Mouse (Mus musculus): Measurements from ENCODE around the gene Eno3. TPM values are rescaled to one million over a fixed set of nuclear protein-coding genes. Genes with fewer than 3 reads are reported as not detected.

Eno3 gene
- polyA plus RNA-seq, 1 experiment from 2014 or later = 12.7 TPM

- H3K9ac ChIP-seq = no peak overlapping the region
- WGBS = 28% methylated on average over 11 of the region's 11 CpGs
Measured at GRCm38 (mm10) chr11:70681897-70682581, 25.0 kb downstream of the Eno3 start.

GRCm38 (mm10) chr11:70683640-70684039, 26.6 kb downstream of the Eno3 start:
- H3K4me1 ChIP-seq (ENCODE audit: insufficient read depth) = no peaks in the 10 kb centered on the region

More at GRCm38 (mm10) chr11:70681897-70682581, 25.0 kb downstream of the Eno3 start:
- peak overlapping the region; percentile 54; the same call in 1 of the 2 replicates for H3K27ac ChIP-seq (ENCODE audit: low read depth)
- H3K4me3 ChIP-seq (ENCODE audit: low read depth, low read length) = 0 out of 2 replicates have a peak overlapping the region, but pooled peaks have one; percentile 2
- H3K4me2 ChIP-seq = no peak overlapping the region
- H3K4me1 ChIP-seq (ENCODE audit: insufficient read depth) = no peaks in the 10 kb centered on the region
- H3K27me3 ChIP-seq (ENCODE audit: insufficient read depth, low read length) = no peaks in the 10 kb centered on the region
- peaks cover 76% of the 10 kb centered on the region for H3K36me3 ChIP-seq (ENCODE audit: insufficient read depth)
- peak; percentile 85 for DNase-seq
- ATAC-seq (ENCODE audit: insufficient read depth) = peak; percentile 74
- H3K9me3 ChIP-seq (ENCODE audit: low read depth, low read length) = no peaks in the 10 kb centered on the region
- peak; percentile 86 for TF ChIP-seq CTCF (IDR thresholded peaks at IDR 0.05; ENCODE audit: low read depth)

GRCm38 (mm10) chr11:70686901-70687566, 30.0 kb downstream of the Eno3 start:
- H3K27me3 ChIP-seq (ENCODE audit: insufficient read depth, low read length) = no peaks in the 10 kb centered on the region
- no peaks in the 10 kb centered on the region for H3K4me1 ChIP-seq (ENCODE audit: insufficient read depth)
- 2% methylated on average over 16 of the region's 16 CpGs for WGBS
- H3K36me3 ChIP-seq (ENCODE audit: insufficient read depth) = peaks cover 41% of the 10 kb centered on the region
- H3K9me3 ChIP-seq (ENCODE audit: low read depth, low read length) = no peaks in the 10 kb centered on the region
- peak overlapping the region; percentile 80 for H3K4me2 ChIP-seq
- H3K9ac ChIP-seq = peak overlapping the region; percentile 82
- TF ChIP-seq CTCF (IDR thresholded peaks at IDR 0.05; ENCODE audit: low read depth) = no peak
- peak overlapping the region; percentile 87 for H3K4me3 ChIP-seq (ENCODE audit: low read depth, low read length)
- ATAC-seq (ENCODE audit: insufficient read depth) (peak; percentile 65), DNase-seq (peak; percentile 45)
- peak overlapping the region; percentile 88 for H3K27ac ChIP-seq (ENCODE audit: low read depth)

More at GRCm38 (mm10) chr11:70683640-70684039, 26.6 kb downstream of the Eno3 start:
- H3K27me3 ChIP-seq (ENCODE audit: insufficient read depth, low read length) = no peaks in the 10 kb centered on the region
- no peak overlapping the region for H3K4me2 ChIP-seq
- DNase-seq (no peak), ATAC-seq (ENCODE audit: insufficient read depth) (no peak)
- TF ChIP-seq CTCF (IDR thresholded peaks at IDR 0.05; ENCODE audit: low read depth) = no peak
- no peak overlapping the region for H3K4me3 ChIP-seq (ENCODE audit: low read depth, low read length)
- H3K9ac ChIP-seq = no peak overlapping the region
- H3K36me3 ChIP-seq (ENCODE audit: insufficient read depth) = peaks cover 70% of the 10 kb centered on the region
- H3K27ac ChIP-seq (ENCODE audit: low read depth) = no peak overlapping the region
- no peaks in the 10 kb centered on the region for H3K9me3 ChIP-seq (ENCODE audit: low read depth, low read length)
- 84% methylated on average over 5 of the region's 5 CpGs for WGBS

- ATAC-seq (ENCODE audit: insufficient read depth) = peak; percentile 89
Measured at GRCm38 (mm10) chr11:70687601-70688199, 30.7 kb downstream of the Eno3 start, which contains the start of gene Camta2. TSS of gene Camta2 (minus strand) at chr11:70688105.

GRCm38 (mm10) chr11:70688372-70688771, 31.4 kb downstream of the Eno3 start:
- 11% methylated on average over 8 of the region's 8 CpGs for WGBS
- Histone ChIP-seq H3K4me3 (ENCODE audit: low read depth, low read length) (peak overlapping the region; percentile 87), H3K4me2 (peak overlapping the region; percentile 80), H3K9me3 (ENCODE audit: low read depth, low read length) (no peaks in the 10 kb centered on the region), H3K9ac (peak overlapping the region; percentile 82), H3K27me3 (ENCODE audit: insufficient read depth, low read length) (no peaks in the 10 kb centered on the region), H3K27ac (ENCODE audit: low read depth) (peak overlapping the region; percentile 88), H3K4me1 (ENCODE audit: insufficient read depth) (no peaks in the 10 kb centered on the region), H3K36me3 (ENCODE audit: insufficient read depth) (peaks cover 28% of the 10 kb centered on the region)
- TF ChIP-seq CTCF (IDR thresholded peaks at IDR 0.05; ENCODE audit: low read depth) = no peak
- DNase-seq = peak; percentile 28
- ATAC-seq (ENCODE audit: insufficient read depth) = 0 out of 2 replicates have a peak, but pooled peaks have one; percentile 20

More at GRCm38 (mm10) chr11:70687601-70688199, 30.7 kb downstream of the Eno3 start, which contains the start of gene Camta2:
- H3K4me3 ChIP-seq (ENCODE audit: low read depth, low read length) = peak within 1 kb of the TSS; percentile 87
- no peaks in the 10 kb centered on the region for H3K4me1 ChIP-seq (ENCODE audit: insufficient read depth)
- peak; percentile 92 for DNase-seq
- WGBS = under 1% methylated on average over 53 of the region's 55 CpGs
- H3K9ac ChIP-seq = peak within 1 kb of the TSS; percentile 82
- no peaks in the 10 kb centered on the region for H3K27me3 ChIP-seq (ENCODE audit: insufficient read depth, low read length)
- H3K36me3 ChIP-seq (ENCODE audit: insufficient read depth) = peaks cover 34% of the 10 kb centered on the region
- H3K9me3 ChIP-seq (ENCODE audit: low read depth, low read length) = no peaks in the 10 kb centered on the region
- H3K27ac ChIP-seq (ENCODE audit: low read depth) = peak within 1 kb of the TSS; percentile 88
- H3K4me2 ChIP-seq = peak within 1 kb of the TSS; percentile 80
- peak; percentile 57 for TF ChIP-seq CTCF (IDR thresholded peaks at IDR 0.05; ENCODE audit: low read depth)

GRCm38 (mm10) chr11:70689578-70689977, 32.6 kb downstream of the Eno3 start:
- Histone ChIP-seq H3K4me3 (ENCODE audit: low read depth, low read length) (no peak overlapping the region), H3K27me3 (ENCODE audit: insufficient read depth, low read length) (no peaks in the 10 kb centered on the region), H3K9me3 (ENCODE audit: low read depth, low read length) (no peaks in the 10 kb centered on the region), H3K36me3 (ENCODE audit: insufficient read depth) (peaks cover 15% of the 10 kb centered on the region), H3K9ac (no peak overlapping the region), H3K27ac (ENCODE audit: low read depth) (no peak overlapping the region), H3K4me1 (ENCODE audit: insufficient read depth) (no peaks in the 10 kb centered on the region), H3K4me2 (no peak overlapping the region)
- 44% methylated on average over 4 of the region's 4 CpGs for WGBS
- TF ChIP-seq CTCF (IDR thresholded peaks at IDR 0.05; ENCODE audit: low read depth) = no peak
- DNase-seq (peak; percentile 57), ATAC-seq (ENCODE audit: insufficient read depth) (no peak)
